Mouse (Mus musculus) kidney, adult 2 months (tissue): ENCODE measurements around the gene Mecom. TPM values are rescaled to one million over a fixed set of nuclear protein-coding genes. Genes with fewer than 3 reads are reported as not detected.

Experiments used
- DNase-seq: peaks from one replicate; pipeline ENCODE4 v3.0.0; 2021
- H3K27ac ChIP-seq: fragments of 200-500 bp; 2 replicates; pipeline ENCODE4 v1.5.1; 2012; ENCODE audit warnings: low read depth, low read length, control low read depth, inconsistent platforms; ENCODE audit not compliant: insufficient read depth
- H3K27me3 ChIP-seq: fragments of 200-500 bp; replicated peaks from 2 replicates; pipeline ENCODE4 v1.6.1; 2012; ENCODE audit warnings: mild to moderate bottlenecking, moderate library complexity, low read length, inconsistent platforms; ENCODE audit not compliant: control insufficient read depth, insufficient read depth
- H3K36me3 ChIP-seq: fragments of 200-500 bp; 2 replicates; pipeline ENCODE4 v1.6.1; 2012; ENCODE audit warnings: mild to moderate bottlenecking, moderate library complexity, low read length, inconsistent platforms; ENCODE audit not compliant: control insufficient read depth, insufficient read depth
- H3K4me1 ChIP-seq: fragments of 200-500 bp; 2 replicates; pipeline ENCODE4 v1.6.1; 2011; ENCODE audit warnings: low read length; ENCODE audit not compliant: control insufficient read depth, insufficient read depth
- H3K4me3 ChIP-seq: fragments of 200-500 bp; 2 replicates; pipeline ENCODE4 v1.5.1; 2011; ENCODE audit warnings: mild to moderate bottlenecking, low read depth, low read length, control low read depth; ENCODE audit not compliant: insufficient read depth
- CTCF ChIP-seq: fragments of 200-500 bp; conservative IDR thresholded peaks from 2 replicates; pipeline ENCODE4 v1.5.1; 2011; ENCODE audit warnings: low read depth, mild to moderate bottlenecking, control low read depth, low read length, moderate library complexity, mixed read lengths; ENCODE audit not compliant: insufficient read depth, insufficient read length
- POLR2A ChIP-seq: fragments of 200-500 bp; IDR thresholded peaks from one replicate; pipeline ENCODE4 v1.6.1; 2011; ENCODE audit warnings: low read depth, low read length, control low read depth
- WGBS: fragments of 180-500 bp; shearing (Covaris S2); methylation state at CpG from one replicate; pipeline ENCODE4 v1.1.7; 2018; 5-methylcytosine and 5-hydroxymethylcytosine counted together
- polyA plus RNA-seq: library from polyadenylated mRNA; depleted of rRNA; stranded (reverse); fragments of >200 nt; gene quantifications from 2 replicates; pipeline ENCODE4 v1.2.3, GENCODE M21; 2012

Mecom gene
- polyA plus RNA-seq, 1 experiment: 12.9 TPM

DNA sequence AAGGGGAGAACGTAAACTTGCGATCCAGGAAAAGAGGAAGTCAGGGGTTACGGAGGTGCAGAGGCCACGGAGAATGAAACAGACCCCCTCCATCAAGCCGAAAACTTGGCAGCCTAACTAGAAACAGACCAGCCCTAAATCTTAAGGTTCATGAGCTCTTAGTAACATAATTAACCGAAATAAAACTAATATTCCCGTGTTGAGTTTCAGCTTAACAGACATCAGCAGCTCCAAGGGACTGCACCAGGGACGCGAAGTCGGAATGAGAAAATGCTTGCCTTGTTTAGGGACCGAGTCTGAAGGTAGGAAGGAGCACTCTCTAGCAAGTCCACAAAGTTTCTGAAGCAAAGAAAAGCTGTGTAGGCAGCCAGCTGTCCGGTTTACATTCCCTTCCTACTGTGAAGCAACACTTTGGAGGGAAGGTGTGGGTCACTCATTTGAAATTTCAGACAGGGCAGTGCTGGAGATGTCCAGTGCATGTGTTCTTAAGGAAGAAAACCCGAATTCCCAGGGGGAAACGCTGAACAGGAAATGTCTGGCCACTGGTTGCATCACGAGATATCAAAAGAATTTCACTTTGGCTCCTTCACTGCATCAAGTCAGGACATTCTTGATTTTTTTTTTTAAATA lies 442.5 kb downstream of the Mecom start:
- Histone ChIP-seq H3K27me3 (no peaks in the 10 kb centered on the region), H3K36me3 (no peaks in the 10 kb centered on the region), H3K4me3 (peak overlapping the region; percentile 1; the same call in 1 of the 2 replicates), H3K4me1 (peaks cover 3% of the 10 kb centered on the region; the same call in 1 of the 2 replicates), H3K27ac (peak overlapping the region; percentile 72)
- DNase-seq: peak; percentile 80
- 10% methylated on average over 15 of the region's 15 CpGs for WGBS
- TF ChIP-seq POLR2A: no peak
- TF ChIP-seq CTCF: no peak

GRCm38 (mm10) chr3:30104515-30105098 lies 443.2 kb downstream of the Mecom start:
- Histone ChIP-seq H3K27ac (peak overlapping the region; percentile 80), H3K4me1 (peaks cover 3% of the 10 kb centered on the region; the same call in 1 of the 2 replicates), H3K27me3 (no peaks in the 10 kb centered on the region), H3K4me3 (no peak overlapping the region), H3K36me3 (no peaks in the 10 kb centered on the region)
- TF ChIP-seq CTCF: no peak
- TF ChIP-seq POLR2A: no peak
- DNase-seq: no peak
- WGBS: 44% methylated on average over 4 of the region's 4 CpGs

- TF ChIP-seq CTCF (no peak), POLR2A (no peak)
- H3K4me1 ChIP-seq: peaks cover 6% of the 10 kb centered on the region; the same call in 1 of the 2 replicates
- H3K4me3 ChIP-seq: no peak overlapping the region
- DNase-seq: no peak
- no peak overlapping the region for H3K27ac ChIP-seq
- no peaks in the 10 kb centered on the region for H3K27me3 ChIP-seq
- WGBS: 78% methylated on average over 4 of the region's 4 CpGs
- no peaks in the 10 kb centered on the region for H3K36me3 ChIP-seq
Observed at GRCm38 (mm10) chr3:30101146-30101545, 446.7 kb downstream of the Mecom start.

- Histone ChIP-seq H3K36me3 (no peaks in the 10 kb centered on the region), H3K4me3 (no peak overlapping the region), H3K4me1 (peaks cover 3% of the 10 kb centered on the region; the same call in 1 of the 2 replicates), H3K27ac (no peak overlapping the region), H3K27me3 (no peaks in the 10 kb centered on the region)
- TF ChIP-seq CTCF (no peak), POLR2A (no peak)
- no peak for DNase-seq
- 63% methylated on average over 3 of the region's 3 CpGs for WGBS
Observed at GRCm38 (mm10) chr3:30097713-30098112, 450.1 kb downstream of the Mecom start.

DNA sequence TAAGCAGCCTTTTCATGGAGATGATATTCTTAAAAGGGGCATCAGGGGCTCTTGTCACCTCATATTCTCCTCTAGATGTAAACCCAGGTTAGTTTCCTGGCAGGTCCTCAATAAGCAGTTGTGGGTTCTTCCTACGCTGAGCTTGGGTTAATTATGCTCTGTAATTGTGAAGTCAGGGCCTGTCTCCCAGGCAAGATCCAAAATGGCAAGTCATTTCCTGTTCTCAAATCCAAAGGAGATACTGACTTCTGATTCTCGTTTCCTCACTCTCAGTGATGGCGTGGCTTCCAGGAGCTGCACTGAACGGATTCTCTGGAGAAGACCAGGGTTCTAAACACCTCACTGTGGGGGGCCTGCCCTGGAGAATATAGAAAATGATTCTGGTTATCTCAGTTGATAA lies 450.7 kb downstream of the Mecom start:
- peaks cover 5% of the 10 kb centered on the region; the same call in 1 of the 2 replicates for H3K4me1 ChIP-seq
- DNase-seq: no peak
- H3K36me3 ChIP-seq: no peaks in the 10 kb centered on the region
- TF ChIP-seq POLR2A: no peak
- TF ChIP-seq CTCF: no peak
- 70% methylated on average over 4 of the region's 4 CpGs for WGBS
- H3K27ac ChIP-seq: no peak overlapping the region
- no peaks in the 10 kb centered on the region for H3K27me3 ChIP-seq
- no peak overlapping the region for H3K4me3 ChIP-seq

DNA sequence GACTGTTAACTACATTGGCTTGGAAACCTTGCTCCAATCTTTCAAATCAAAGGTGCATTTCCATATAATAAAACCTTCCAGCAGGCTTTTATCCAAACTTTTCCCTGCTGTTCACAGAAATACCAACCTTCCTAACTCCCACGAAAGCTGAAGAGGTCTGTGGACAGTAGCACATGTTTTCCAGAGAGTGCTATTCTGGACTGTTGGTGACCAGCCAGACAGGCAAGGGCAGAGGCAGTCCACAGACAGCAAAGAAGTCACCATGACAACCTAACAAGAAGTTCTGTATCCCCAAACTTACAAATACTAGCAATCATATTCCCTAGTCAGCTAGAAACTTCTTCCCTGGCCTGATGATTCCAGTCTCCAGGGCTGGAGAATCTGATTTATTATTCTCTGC lies 454.8 kb downstream of the Mecom start:
- DNase-seq: no peak
- WGBS: 34% methylated on average over 1 of the region's 1 CpGs
- Histone ChIP-seq H3K4me1 (peaks cover 5% of the 10 kb centered on the region; the same call in 1 of the 2 replicates), H3K27ac (no peak overlapping the region), H3K36me3 (no peaks in the 10 kb centered on the region), H3K27me3 (no peaks in the 10 kb centered on the region), H3K4me3 (no peak overlapping the region)
- no peak for TF ChIP-seq POLR2A
- TF ChIP-seq CTCF: no peak

DNA sequence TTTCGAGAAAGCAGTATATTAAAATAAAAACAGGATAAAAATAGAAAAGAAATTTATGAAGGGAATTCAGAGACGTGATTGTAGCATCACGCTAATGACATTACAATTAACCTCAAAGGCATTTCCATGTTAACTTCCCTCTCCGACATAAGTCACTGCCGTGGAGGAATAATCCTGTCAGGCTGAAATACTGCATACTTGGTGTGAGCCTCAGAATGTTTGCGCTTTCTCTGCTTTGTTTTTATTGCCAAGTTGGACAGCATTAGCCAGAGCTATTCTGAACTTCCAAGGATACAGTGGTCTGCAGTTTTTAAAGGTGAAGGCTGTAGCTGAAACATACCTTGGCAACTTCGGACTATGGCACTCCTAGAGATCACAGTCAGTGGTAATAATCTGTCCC lies 455.3 kb downstream of the Mecom start:
- Histone ChIP-seq H3K4me1 (peaks cover 5% of the 10 kb centered on the region; the same call in 1 of the 2 replicates), H3K36me3 (no peaks in the 10 kb centered on the region), H3K4me3 (no peak overlapping the region), H3K27me3 (no peaks in the 10 kb centered on the region), H3K27ac (no peak overlapping the region)
- DNase-seq: peak; percentile 24
- TF ChIP-seq POLR2A (no peak), CTCF (no peak)
- 30% methylated on average over 7 of the region's 7 CpGs for WGBS
